Mouse (Mus musculus): ENCODE measurements around the gene Il11ra1. TPM values are rescaled to one million over a fixed set of nuclear protein-coding genes. Genes with fewer than 3 reads are reported as not detected.
A peak's percentile ranks its signal among the peaks of the same experiment; 100 is the strongest.

The Il11ra1 gene
- polyA plus RNA-seq, 1 experiment = 24.8 TPM

GRCm38 (mm10) chr4:41758021-41758420 is 58.2 kb downstream of the Il11ra1 start:
- H3K27ac ChIP-seq (ENCODE audit: insufficient read depth, low read depth, low read length) = no peak overlapping the region
- H3K36me3 ChIP-seq (ENCODE audit: control insufficient read depth, insufficient read depth, low read length) = peaks cover 12% of the 10 kb centered on the region
- 74% methylated on average over 11 of the region's 11 CpGs for WGBS
- H3K27me3 ChIP-seq (ENCODE audit: control insufficient read depth, insufficient read depth, low read length) = no peaks in the 10 kb centered on the region
- no peak overlapping the region for H3K4me3 ChIP-seq (ENCODE audit: low read depth, low read length)
- peaks cover 16% of the 10 kb centered on the region for H3K4me1 ChIP-seq (ENCODE audit: control insufficient read depth, insufficient read depth, insufficient read length, low read length)
- TF ChIP-seq CTCF (IDR thresholded peaks at IDR 0.05; ENCODE audit: extremely low read depth, insufficient read length, insufficient replicate concordance, low read depth, low read length) (no peak), POLR2A (IDR thresholded peaks at IDR 0.05; ENCODE audit: low read depth, low read length) (no peak)

DNA sequence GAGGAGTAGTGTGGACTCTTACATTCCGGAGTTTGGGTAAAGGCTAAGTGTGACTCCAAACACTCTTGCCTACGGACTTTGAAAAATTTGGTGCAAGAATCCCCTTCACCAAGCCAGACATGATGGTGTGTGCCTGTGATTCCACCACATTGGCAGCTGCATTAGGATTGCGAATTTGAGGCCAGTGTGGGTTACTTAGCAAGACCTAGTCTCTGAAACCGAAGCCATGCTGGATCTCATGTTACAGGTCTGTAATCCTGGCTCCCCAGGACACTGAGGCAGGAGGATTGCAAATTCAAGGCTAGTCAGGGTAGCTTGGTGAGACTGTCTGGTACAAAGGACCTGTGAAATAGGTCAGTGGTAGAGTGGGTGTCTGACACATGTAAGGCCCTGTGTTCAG is 58.9 kb downstream of the Il11ra1 start:
- WGBS = 93% methylated on average over 4 of the region's 4 CpGs
- TF ChIP-seq POLR2A (IDR thresholded peaks at IDR 0.05; ENCODE audit: low read depth, low read length) (no peak), CTCF (IDR thresholded peaks at IDR 0.05; ENCODE audit: extremely low read depth, insufficient read length, insufficient replicate concordance, low read depth, low read length) (no peak)

DNA sequence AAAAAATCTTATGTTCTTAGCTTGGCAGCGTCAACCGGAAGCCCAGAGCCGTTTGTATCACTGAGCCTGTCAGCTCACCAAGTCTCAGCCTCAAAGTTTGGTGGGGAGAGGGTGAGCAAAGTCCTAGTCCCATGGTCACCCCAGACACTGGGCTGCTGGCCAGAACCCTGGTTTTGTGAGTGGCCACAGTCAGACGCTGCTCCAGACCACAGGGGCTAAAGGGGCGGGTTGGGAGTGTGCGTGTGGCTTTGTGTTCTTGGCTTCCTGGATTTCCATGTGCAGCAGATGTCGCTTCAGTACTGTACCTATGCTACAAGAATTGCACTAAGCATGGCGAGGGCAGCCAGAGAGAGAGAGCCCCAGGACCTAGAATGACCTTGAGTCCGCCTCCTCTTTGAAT is 59.4 kb downstream of the Il11ra1 start:
- no peak overlapping the region for H3K27ac ChIP-seq (ENCODE audit: insufficient read depth, low read depth, low read length)
- WGBS = 58% methylated on average over 9 of the region's 9 CpGs
- peaks cover 12% of the 10 kb centered on the region for H3K36me3 ChIP-seq (ENCODE audit: control insufficient read depth, insufficient read depth, low read length)
- peaks cover 16% of the 10 kb centered on the region for H3K4me1 ChIP-seq (ENCODE audit: control insufficient read depth, insufficient read depth, insufficient read length, low read length)
- H3K27me3 ChIP-seq (ENCODE audit: control insufficient read depth, insufficient read depth, low read length) = no peaks in the 10 kb centered on the region
- H3K4me3 ChIP-seq (ENCODE audit: low read depth, low read length) = no peak overlapping the region
- TF ChIP-seq POLR2A (IDR thresholded peaks at IDR 0.05; ENCODE audit: low read depth, low read length) = no peak
- TF ChIP-seq CTCF (IDR thresholded peaks at IDR 0.05; ENCODE audit: extremely low read depth, insufficient read length, insufficient replicate concordance, low read depth, low read length) = no peak

More for the DNA sequence above, 58.9 kb downstream of the Il11ra1 start:
- H3K27me3 ChIP-seq (ENCODE audit: control insufficient read depth, insufficient read depth, low read length) = no peaks in the 10 kb centered on the region
- H3K27ac ChIP-seq (ENCODE audit: insufficient read depth, low read depth, low read length) = 0 out of 2 replicates have a peak overlapping the region, but pooled peaks have one; percentile 3
- no peak overlapping the region for H3K4me3 ChIP-seq (ENCODE audit: low read depth, low read length)
- peaks cover 12% of the 10 kb centered on the region for H3K36me3 ChIP-seq (ENCODE audit: control insufficient read depth, insufficient read depth, low read length)
- peaks cover 16% of the 10 kb centered on the region for H3K4me1 ChIP-seq (ENCODE audit: control insufficient read depth, insufficient read depth, insufficient read length, low read length)

DNA sequence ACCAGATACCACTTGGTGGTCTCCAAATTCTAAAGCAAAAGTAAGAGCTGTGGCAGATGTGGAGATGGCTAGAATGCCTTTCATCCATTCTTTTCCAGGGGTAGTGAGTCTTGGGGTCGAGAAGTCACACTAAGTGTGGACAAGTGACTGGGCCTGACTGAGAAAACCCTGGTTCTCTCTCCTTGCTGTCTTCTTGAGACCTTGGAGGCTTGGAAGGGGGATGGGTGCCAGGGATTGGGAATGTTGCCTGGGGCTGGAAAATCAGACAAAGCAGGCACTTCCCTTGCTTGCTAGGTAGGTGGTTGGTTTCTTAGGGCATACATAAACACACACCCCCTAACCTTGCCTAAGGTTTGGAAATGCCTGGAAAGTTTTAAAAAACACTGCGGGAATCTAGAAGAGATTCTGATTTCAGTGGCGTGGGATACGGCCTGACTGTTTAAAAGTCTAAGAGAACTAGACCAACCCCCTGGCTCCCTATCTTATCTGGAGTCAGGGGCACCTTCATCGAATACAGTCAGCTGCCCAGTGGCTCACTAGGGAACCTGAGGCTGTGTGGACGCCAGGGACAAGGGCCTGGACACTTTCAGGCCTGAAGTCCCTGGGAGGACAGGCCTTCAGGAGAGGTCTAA is 60.0 kb downstream of the Il11ra1 start:
- Histone ChIP-seq H3K4me1 (ENCODE audit: control insufficient read depth, insufficient read depth, insufficient read length, low read length) (peaks cover 14% of the 10 kb centered on the region), H3K36me3 (ENCODE audit: control insufficient read depth, insufficient read depth, low read length) (peaks cover 12% of the 10 kb centered on the region), H3K27ac (ENCODE audit: insufficient read depth, low read depth, low read length) (peak overlapping the region; percentile 84), H3K4me3 (ENCODE audit: low read depth, low read length) (peak overlapping the region; percentile 44), H3K27me3 (ENCODE audit: control insufficient read depth, insufficient read depth, low read length) (no peaks in the 10 kb centered on the region)
- WGBS = 26% methylated on average over 6 of the region's 6 CpGs
- TF ChIP-seq POLR2A (IDR thresholded peaks at IDR 0.05; ENCODE audit: low read depth, low read length) (no peak), CTCF (IDR thresholded peaks at IDR 0.05; ENCODE audit: extremely low read depth, insufficient read length, insufficient replicate concordance, low read depth, low read length) (no peak)

DNA sequence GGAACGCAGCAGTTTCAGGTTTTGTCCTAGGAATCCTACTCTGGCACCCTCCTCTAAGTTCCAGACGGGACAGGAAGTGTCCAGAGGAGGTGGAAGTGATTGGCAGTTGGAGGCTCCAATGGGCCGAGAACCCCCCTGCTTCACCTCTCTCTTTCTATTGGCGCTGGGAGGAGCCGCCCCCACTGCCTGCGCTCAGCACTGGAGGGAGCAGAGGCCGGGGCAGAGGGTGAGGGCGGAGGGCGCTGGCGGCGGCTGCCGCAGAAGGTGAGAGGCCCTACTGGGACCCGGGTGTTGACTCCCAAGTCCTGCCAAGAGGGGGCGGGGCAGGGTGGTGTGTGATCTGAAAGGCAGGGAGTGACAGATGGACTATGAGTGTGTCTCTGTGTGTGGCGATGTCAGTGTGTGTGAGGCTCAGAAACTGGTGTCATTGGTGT is 60.5 kb downstream of the Il11ra1 start:
- Histone ChIP-seq H3K27me3 (ENCODE audit: control insufficient read depth, insufficient read depth, low read length) (no peaks in the 10 kb centered on the region), H3K36me3 (ENCODE audit: control insufficient read depth, insufficient read depth, low read length) (peaks cover 12% of the 10 kb centered on the region), H3K27ac (ENCODE audit: insufficient read depth, low read depth, low read length) (peak overlapping the region; percentile 84), H3K4me1 (ENCODE audit: control insufficient read depth, insufficient read depth, insufficient read length, low read length) (peaks cover 12% of the 10 kb centered on the region), H3K4me3 (ENCODE audit: low read depth, low read length) (peak overlapping the region; percentile 55)
- no peak for TF ChIP-seq CTCF (IDR thresholded peaks at IDR 0.05; ENCODE audit: extremely low read depth, insufficient read length, insufficient replicate concordance, low read depth, low read length)
- TF ChIP-seq POLR2A (IDR thresholded peaks at IDR 0.05; ENCODE audit: low read depth, low read length) = peak; percentile 63
- 4% methylated on average over 15 of the region's 15 CpGs for WGBS

DNA sequence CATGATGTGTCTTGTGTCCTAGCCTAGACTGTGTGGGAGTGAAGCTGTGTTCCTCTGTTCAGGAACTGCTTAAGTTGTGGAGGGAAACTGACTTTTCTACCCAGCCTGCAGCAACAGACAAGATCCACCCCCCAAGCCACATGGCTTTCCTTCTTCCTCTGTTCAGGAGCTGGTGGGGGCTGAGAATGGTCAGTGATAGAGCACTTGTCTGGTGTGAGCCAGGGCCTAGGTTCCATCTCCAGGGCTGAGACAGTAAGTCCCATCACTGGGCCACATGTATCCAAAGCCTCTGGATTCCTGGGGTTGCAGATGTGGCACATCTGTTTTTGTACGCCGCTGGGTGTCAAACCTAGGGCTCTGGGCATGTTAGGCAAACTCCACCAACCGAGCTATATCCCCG is 61.1 kb downstream of the Il11ra1 start:
- TF ChIP-seq CTCF (IDR thresholded peaks at IDR 0.05; ENCODE audit: extremely low read depth, insufficient read length, insufficient replicate concordance, low read depth, low read length) (no peak), POLR2A (IDR thresholded peaks at IDR 0.05; ENCODE audit: low read depth, low read length) (no peak)
- WGBS = 71% methylated on average over 4 of the region's 4 CpGs
- Histone ChIP-seq H3K27me3 (ENCODE audit: control insufficient read depth, insufficient read depth, low read length) (no peaks in the 10 kb centered on the region), H3K4me1 (ENCODE audit: control insufficient read depth, insufficient read depth, insufficient read length, low read length) (peaks cover 12% of the 10 kb centered on the region), H3K27ac (ENCODE audit: insufficient read depth, low read depth, low read length) (peak overlapping the region; percentile 84), H3K4me3 (ENCODE audit: low read depth, low read length) (peak overlapping the region; percentile 55; the same call in 1 of the 2 replicates), H3K36me3 (ENCODE audit: control insufficient read depth, insufficient read depth, low read length) (peaks cover 12% of the 10 kb centered on the region)

- H3K4me1 ChIP-seq (ENCODE audit: control insufficient read depth, insufficient read depth, insufficient read length, low read length) = peaks cover 9% of the 10 kb centered on the region
- no peaks in the 10 kb centered on the region for H3K27me3 ChIP-seq (ENCODE audit: control insufficient read depth, insufficient read depth, low read length)
- H3K4me3 ChIP-seq (ENCODE audit: low read depth, low read length) = no peak overlapping the region
- no peak overlapping the region for H3K27ac ChIP-seq (ENCODE audit: insufficient read depth, low read depth, low read length)
- H3K36me3 ChIP-seq (ENCODE audit: control insufficient read depth, insufficient read depth, low read length) = peaks cover 12% of the 10 kb centered on the region
- TF ChIP-seq CTCF (IDR thresholded peaks at IDR 0.05; ENCODE audit: extremely low read depth, insufficient read length, insufficient replicate concordance, low read depth, low read length) = no peak
- TF ChIP-seq POLR2A (IDR thresholded peaks at IDR 0.05; ENCODE audit: low read depth, low read length) = no peak
These were observed 61.9 kb downstream of the Il11ra1 start for GRCm38 (mm10) chr4:41761680-41762079.
